Mouse (Mus musculus): ENCODE data around the gene Dnmt1.

The Dnmt1 gene

DNA sequence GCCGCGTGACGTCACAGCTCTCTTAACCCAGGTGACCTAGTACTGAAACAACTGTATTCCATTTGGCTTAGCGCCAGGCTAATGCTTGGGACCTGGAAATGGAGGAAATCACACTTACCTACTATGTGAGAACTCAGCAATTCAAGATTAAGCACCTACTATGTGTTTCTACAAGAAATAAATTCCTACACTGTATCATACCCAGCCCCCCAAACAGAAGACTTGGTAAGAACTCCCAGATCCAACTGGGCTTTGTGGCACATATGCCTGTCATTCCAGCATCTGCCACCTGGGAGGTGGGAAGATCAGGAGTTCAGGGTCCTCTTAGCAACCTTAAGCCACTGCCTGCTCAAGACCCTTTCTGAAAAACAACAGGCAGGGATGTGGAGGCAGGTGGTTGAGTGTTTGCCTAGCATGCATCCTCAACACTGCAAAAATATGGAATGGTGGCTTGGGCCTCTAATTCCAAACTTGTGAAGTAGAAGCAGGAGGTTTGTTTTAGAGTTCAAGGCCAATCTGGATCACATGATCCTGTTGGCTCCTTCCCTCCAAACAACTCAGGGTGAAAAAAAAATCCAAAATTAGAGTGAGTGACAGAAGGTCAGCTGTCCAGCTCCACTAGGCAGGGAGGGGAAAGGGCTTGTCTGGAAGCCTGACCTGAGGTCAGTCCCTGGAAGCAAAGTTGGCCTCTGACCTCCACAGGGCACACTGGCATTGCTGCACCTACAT lies 17.4 kb upstream of the Dnmt1 start:
- no peak for DNase-seq (ENCODE audit: low spot score)

DNA sequence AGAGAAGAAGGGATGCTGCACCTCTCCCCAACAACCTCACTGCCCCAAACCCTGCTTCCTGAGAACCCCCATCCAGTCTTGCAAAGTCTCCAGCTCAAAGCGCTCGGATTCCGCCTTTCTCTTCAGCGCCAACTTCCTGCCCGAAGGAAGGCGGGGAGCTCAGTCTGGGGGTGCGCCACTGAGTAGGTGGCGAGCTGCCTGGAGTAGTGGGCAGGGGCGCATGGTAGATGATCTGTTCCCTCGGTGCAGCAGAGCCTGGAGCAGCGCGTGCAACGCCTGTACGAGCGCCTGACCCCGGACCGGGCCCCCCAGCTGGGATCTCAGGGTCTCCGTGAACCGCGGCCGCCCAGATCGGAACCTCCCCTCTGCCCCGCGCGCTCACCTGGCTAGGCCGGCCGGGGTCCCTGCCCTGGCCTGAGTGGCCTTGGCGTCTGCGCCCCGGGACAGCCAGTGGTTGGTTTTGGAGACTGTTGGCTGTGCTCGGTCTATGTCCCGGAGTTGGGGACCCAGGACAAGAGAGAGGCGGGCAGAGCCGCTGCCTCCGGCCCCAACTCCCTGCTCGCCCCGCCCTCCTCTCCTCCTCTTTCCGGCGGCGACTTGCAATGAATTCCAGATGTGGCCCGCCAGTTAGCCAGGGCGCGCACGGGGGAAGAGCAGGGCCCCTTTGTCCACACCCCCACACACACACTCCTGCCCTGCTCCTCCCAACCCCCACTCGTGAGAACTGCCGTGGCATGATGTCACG lies 16.7 kb upstream of the Dnmt1 start, which contains the start of gene S1pr2:
Gene S1pr2 (minus strand): TSS at position 566 of the 745 bp plus-strand sequence.
- DNase-seq (ENCODE audit: low spot score), result peak; percentile 73

DNA sequence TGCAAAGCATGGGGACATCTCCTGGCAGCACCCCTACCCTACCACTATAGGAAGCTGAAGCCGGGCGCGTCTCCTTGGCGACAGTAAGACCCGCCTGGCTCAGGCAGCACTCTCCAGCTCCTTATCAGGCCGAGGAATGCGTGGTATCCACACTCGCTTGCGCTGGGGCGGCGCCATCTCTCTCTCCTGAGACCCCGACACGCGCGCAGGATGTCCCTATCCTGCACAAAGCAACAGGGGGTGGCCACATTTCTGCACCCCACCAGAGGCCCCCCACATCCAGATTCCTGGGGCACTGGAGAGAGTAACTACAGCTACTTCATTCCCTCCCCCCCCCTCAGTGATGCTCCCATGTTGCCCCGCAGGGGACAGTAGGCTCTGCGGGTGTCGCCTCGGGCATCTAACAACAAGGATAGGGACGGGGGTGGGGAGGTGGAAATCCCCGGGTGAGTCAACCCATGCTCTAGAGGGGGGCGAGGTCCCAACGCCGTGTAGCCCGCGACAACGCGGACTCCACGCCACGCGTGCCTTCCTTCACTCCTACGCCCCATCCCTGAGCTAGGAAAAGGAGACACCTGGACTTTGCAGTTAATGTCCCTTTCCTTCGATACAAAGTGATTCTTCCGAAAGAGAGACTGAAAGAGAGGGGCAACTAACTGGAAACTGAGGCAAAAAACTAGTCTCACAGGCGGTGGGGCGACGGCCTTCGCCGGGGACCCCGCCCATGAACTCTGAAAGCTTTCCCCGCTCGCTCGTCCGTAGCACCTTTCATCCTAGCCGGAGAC lies 15.9 kb upstream of the Dnmt1 start:
- no peak for DNase-seq (ENCODE audit: low spot score)

DNA sequence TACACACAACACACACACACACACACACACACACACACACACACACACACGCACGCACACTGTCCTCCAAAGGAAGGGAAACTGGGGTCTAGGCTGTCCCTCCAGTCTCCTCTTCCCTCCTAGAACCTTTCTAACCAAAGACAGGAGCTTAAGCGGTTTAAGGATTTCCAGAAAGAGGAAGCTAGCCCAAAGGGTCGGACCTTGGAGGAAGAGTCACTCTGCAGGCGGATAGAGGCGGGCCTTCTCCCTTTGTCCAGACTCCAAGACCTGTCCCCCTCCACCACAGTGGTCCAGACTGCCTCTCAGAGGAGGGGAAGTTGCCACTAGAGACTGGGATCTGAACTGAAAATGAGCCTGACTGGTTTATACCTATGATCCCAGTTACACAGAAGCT lies 14.0 kb upstream of the Dnmt1 start:
- DNase-seq (ENCODE audit: low spot score), result no peak

DNA sequence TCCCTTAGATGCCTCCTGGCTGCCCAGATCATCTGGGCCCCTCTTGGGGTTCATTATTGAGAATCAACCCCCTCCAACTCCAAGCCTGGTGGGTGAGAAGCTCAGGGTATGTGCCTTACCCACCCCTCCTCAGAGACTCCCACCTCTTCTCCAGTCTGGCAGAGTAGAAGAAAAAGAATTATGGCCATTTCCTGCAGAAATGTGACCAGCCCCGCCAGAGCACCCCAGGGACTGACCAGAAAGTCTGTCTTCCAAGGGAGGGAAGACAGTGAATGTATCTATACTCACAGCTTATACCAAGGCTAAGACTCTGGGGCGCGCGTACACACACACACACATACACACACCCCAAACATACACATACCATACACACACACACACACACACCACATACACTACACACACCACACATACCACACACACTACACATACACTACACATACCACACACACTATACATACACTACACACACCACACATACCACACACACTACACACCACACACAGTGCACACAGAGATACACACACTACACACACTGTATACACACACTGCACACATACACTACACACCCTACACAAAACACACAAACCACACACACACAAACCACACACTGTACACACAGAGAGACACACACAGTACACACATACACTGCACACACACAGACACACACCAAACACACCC lies 13.5 kb upstream of the Dnmt1 start:
- no peak for DNase-seq (ENCODE audit: low spot score)

- DNase-seq (ENCODE audit: low spot score), result peak; percentile 38
Measured at GRCm38 (mm10) chr9:20972141-20972992, 12.7 kb upstream of the Dnmt1 start.

DNA sequence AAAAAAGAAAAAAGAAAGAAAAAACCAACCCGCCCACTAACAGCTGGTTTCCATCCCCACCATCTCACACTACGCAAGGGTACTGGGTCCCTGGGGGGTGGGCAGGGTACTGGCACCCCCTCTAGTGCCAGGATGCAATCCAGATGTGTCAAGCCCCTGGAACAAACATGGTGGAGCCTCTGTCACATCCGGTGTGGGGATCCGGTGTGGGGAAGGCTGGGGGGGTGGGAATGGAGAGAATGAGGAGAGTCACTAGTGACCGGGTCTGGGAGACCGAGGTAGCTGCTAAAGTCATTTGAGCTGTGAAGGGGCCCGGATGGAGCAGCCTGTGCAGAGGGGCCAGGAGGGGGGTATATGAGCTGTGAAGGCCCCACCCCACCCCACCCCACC lies 12.1 kb upstream of the Dnmt1 start:
- no peak for DNase-seq (ENCODE audit: low spot score)

- DNase-seq (ENCODE audit: low spot score), result no peak
Measured at GRCm38 (mm10) chr9:20966747-20967146, 7.1 kb upstream of the Dnmt1 start.

DNA sequence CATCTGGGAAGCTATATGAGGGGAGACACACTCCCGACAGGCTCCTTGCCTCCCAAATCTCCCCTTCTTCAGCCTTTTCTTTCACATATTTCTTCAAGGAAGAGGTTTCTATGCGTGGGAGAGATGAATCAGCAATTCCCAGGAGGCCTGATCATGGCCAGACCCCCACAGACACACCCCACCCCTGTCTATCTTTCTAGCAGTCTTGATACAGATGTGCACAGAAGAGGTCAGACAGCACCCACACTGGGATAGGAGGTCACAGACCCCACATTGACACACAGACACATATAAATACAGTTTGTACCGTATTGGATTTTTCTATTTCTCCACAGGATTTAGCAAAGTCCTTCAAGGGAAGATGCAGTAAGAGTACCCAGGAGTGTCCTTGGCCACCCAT lies 6.3 kb upstream of the Dnmt1 start:
- DNase-seq (ENCODE audit: low spot score), result no peak

GRCm38 (mm10) chr9:20965606-20966005 lies 5.9 kb upstream of the Dnmt1 start:
- no peak for DNase-seq (ENCODE audit: low spot score)

DNA sequence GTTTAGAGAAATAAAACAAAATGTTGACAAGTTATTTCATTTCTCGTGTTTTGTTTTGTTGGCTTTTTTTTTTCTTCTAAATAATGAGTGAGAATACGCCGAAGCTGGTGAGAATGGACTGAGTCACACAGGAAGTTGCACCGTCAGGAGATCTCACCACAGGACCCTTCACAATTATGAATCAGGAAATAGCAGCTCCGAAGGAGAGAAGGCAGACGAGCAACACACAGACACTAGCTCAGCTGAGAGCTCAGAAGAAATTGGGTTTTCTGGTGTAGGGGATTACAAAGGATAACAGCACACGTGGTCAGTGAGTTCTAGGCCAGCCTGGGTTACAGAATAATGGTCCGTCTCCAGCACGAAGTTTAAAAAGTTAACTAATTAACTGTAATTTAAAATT lies 1.9 kb upstream of the Dnmt1 start:
- no peak for DNase-seq (ENCODE audit: low spot score)

GRCm38 (mm10) chr9:20956989-20957388 lies 2.7 kb downstream of the Dnmt1 start:
- no peak for DNase-seq (ENCODE audit: low spot score)

DNA sequence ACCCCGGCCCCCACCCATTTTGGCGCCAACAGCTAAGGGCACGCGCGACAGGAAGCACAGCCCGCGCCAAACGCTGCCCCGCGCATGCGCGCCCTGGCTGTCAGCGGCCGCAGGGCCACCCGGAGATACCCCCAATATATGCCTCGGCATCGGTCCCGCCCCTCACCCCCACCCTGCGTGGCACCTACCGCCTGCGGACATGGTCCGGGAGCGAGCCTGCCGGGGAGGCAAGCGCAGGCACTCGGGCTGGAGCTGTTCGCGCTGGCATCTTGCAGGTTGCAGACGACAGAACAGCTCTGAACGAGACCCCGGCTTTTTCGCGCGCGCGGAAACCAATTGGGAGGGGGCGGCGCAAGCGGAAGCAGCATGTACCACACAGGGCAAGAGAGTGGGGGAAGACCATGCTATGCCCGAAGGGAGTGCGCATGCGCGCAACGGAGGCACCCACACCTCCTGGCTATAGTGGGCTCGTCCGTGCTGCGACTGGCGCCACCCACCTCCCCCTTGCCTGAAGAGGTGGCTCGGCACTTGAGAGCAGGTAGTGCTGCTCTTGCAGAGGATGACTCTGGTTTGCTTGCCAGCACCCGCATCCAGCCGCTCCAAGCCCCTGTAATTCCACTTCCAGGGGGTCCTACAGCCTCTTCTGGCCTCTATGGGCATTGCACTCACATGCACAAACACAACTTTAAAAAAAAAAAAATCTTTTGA lies 7.0 kb downstream of the Dnmt1 start:
- peak; percentile 90 for DNase-seq (ENCODE audit: low spot score)

GRCm38 (mm10) chr9:20951966-20952519 lies 7.6 kb downstream of the Dnmt1 start:
- DNase-seq (ENCODE audit: low spot score), result no peak

DNA sequence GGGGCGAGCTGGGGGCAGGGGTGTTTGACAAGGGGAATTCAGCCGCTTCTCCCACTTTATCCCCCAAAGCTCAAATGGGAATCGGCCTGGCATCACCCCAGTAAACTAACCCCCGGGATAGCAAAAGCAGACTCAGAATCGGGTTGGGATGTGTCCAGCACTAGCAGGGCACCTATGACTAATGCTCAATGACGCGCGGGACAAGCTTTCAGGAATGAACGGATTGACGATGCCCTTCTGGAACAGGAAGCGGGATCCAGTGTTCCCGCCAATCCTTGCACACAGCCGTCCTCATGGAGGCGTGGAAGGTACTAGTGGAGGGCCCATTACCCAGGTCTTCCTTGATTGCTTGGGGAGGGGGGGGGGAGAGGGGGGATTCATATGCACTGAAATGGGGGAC lies 8.2 kb downstream of the Dnmt1 start:
- DNase-seq (ENCODE audit: low spot score), result no peak

- DNase-seq (ENCODE audit: low spot score), result no peak
Measured at GRCm38 (mm10) chr9:20950419-20950818, 9.3 kb downstream of the Dnmt1 start.

DNA sequence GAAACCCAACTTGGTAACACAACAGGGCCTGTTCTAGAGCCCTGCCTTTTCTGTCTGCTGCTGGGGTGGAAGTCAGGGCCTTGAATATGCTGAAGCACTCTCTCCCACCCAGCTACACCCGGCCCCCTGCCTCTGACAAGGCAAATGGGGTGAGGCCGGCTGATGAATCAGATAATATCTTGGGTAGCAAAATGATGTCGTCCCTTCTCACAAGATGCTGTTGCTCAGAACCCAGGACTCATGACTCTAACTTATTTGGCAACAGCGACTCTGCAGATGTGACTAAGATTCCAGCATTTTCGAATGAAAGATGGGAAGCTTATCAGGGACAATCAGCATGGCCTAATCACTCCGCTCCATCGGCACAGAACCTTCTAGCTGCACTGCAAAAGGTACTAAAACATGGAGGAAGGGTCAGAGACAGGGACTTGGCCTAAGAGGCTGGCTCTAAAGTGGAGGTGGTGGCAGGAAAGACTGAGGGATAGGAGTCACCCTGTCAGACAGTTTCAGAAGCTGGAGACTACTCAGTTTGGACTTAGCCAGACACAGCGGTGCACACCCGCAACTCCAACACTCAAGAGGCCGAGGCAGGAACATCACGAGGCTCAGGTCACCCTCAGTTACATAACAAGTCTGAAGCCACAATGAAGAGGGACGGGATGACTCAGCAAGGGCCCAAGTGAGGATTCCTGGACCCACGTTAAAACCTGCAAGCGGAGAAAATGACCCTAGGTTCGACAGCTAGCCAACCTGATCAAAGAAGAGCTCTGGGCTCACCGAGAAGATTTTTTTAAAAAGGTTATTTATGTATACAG lies 13.4 kb downstream of the Dnmt1 start:
- DNase-seq (ENCODE audit: low spot score), result no peak

DNA sequence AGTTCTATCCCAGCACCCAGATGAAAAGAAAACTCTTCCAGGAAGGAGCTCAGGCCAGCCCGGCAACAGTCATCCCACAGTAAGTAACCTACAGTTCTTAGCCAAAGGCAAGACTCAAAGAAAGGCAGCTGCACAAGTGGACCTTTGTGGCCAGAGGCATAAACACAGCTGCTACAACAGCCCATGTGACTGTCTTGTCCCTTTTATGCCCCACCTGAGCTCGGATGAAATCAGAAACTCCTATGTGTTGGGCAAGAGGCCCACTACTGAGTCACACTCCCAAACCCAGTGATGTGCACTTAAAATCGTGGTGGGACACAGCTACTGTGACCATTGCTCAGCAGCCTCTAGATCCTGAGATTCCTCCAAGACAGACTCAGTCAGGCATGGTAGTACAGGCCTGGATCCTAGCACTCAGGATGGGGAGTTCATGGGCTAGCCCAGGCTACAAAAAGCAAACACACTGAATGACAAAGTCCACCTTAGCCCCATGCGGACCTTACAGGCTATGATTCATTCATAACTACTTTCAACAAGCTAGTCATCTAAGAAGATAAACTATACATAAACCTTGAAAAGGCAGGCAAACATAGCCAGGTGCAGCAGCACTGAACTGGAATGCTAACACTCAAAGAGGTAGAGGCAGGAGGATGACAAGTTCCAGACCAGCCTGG lies 14.9 kb downstream of the Dnmt1 start:
- no peak for DNase-seq (ENCODE audit: low spot score)

DNA sequence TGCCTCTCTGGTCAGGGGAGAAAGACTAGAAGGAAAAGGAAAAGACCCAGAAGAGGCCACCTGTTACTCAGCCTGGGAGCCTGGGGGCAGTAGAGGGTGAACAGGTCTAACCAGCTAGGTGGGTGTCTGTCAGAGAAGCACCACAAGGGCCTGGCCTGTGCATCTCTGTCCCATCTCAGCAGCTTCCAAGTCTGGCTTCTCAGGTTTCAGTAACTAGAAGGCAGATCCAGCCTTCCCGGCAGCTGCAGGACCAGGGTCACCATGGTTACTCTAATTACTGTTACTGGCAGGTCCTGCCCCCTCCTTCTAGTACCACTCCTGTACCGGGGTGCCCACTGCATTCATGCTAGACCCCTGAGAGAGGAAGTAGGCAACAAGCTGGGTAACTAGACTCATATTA lies 15.8 kb downstream of the Dnmt1 start:
- no peak for DNase-seq (ENCODE audit: low spot score)
